Mouse (Mus musculus): ENCODE measurements around the gene Psap.

Psap gene

GRCm38 (mm10) chr10:60265252-60265651 is 12.2 kb upstream of the Psap start:
- no peak for DNase-seq

GRCm38 (mm10) chr10:60266842-60267401 is 10.5 kb upstream of the Psap start:
- no peak for DNase-seq

GRCm38 (mm10) chr10:60268738-60269137 is 8.7 kb upstream of the Psap start:
- DNase-seq = no peak

GRCm38 (mm10) chr10:60269141-60270064 is 8.0 kb upstream of the Psap start:
- no peak for DNase-seq

- DNase-seq = no peak
Observed at GRCm38 (mm10) chr10:60271015-60271414, 6.4 kb upstream of the Psap start.

GRCm38 (mm10) chr10:60272241-60272640 is 5.2 kb upstream of the Psap start:
- DNase-seq = no peak

- DNase-seq = no peak
Observed at GRCm38 (mm10) chr10:60273382-60273781, 4.0 kb upstream of the Psap start.

GRCm38 (mm10) chr10:60278006-60278399 is 576 bp downstream of the Psap start:
- DNase-seq = no peak

GRCm38 (mm10) chr10:60278786-60279185 is 1.4 kb downstream of the Psap start:
- no peak for DNase-seq

GRCm38 (mm10) chr10:60279290-60279940 is 2.0 kb downstream of the Psap start:
- DNase-seq = no peak

GRCm38 (mm10) chr10:60279941-60280301 is 2.5 kb downstream of the Psap start:
- DNase-seq = peak; percentile 57

- DNase-seq = no peak
Observed at GRCm38 (mm10) chr10:60280353-60280752, 2.9 kb downstream of the Psap start.

GRCm38 (mm10) chr10:60281571-60282050 is 4.2 kb downstream of the Psap start:
- no peak for DNase-seq

- peak; percentile 44 for DNase-seq
Observed at GRCm38 (mm10) chr10:60282116-60283014, 4.9 kb downstream of the Psap start.

- DNase-seq = no peak
Observed at GRCm38 (mm10) chr10:60284248-60284647, 6.8 kb downstream of the Psap start.

- DNase-seq = no peak
Observed at GRCm38 (mm10) chr10:60284676-60285111, 7.3 kb downstream of the Psap start.

- DNase-seq = no peak
Observed at GRCm38 (mm10) chr10:60285183-60285582, 7.8 kb downstream of the Psap start.

GRCm38 (mm10) chr10:60285676-60286372 is 8.4 kb downstream of the Psap start:
- peak; percentile 44 for DNase-seq

- DNase-seq = no peak
Observed at GRCm38 (mm10) chr10:60286546-60286945, 9.1 kb downstream of the Psap start.

- no peak for DNase-seq
Observed at GRCm38 (mm10) chr10:60287161-60287560, 9.7 kb downstream of the Psap start.

- no peak for DNase-seq
Observed at GRCm38 (mm10) chr10:60287726-60288125, 10.3 kb downstream of the Psap start.

GRCm38 (mm10) chr10:60289216-60289615 is 11.8 kb downstream of the Psap start:
- peak; percentile 57 for DNase-seq
